Mouse (Mus musculus) CH12.LX (cell line): ENCODE data around the gene Slc9a2.

ENCODE experiments used
- CTCF ChIP-seq, 2 experiments: IDR thresholded peaks in 1 of 2; conservative IDR thresholded peaks in 1 of 2; 2 replicates each; pipeline ENCODE4 v1.5.1; 2011 to 2012; ENCODE audit warnings: low read depth in 2 of 2, low read length in 2 of 2, improper control_type of control experiment in 1 of 2, inconsistent platforms in 1 of 2, mild to moderate bottlenecking in 1 of 2, moderate library complexity in 1 of 2
- ELF1 ChIP-seq: IDR thresholded peaks from 2 replicates; pipeline ENCODE4 v1.6.1; 2014; ENCODE audit warnings: low read depth, mild to moderate bottlenecking, inconsistent platforms, low read length, improper control_type of control experiment
- GABPA ChIP-seq: IDR thresholded peaks from 2 replicates; pipeline ENCODE4 v1.6.1; 2012; ENCODE audit warnings: low read depth, low read length, improper control_type of control experiment, inconsistent platforms; ENCODE audit not compliant: insufficient replicate concordance
- HCFC1 ChIP-seq: IDR thresholded peaks from 2 replicates; pipeline ENCODE4 v1.6.1; 2012; ENCODE audit warnings: low read depth, mild to moderate bottlenecking, inconsistent platforms, low read length, improper control_type of control experiment
- IRF4 ChIP-seq: IDR thresholded peaks from 2 replicates; pipeline ENCODE4 v1.6.1; 2014; ENCODE audit warnings: low read depth, mild to moderate bottlenecking, inconsistent platforms, low read length, improper control_type of control experiment
- JUND ChIP-seq: conservative IDR thresholded peaks from 2 replicates; pipeline ENCODE4 v1.6.1; 2011; ENCODE audit warnings: low read depth, low read length, improper control_type of control experiment
- KAT2A ChIP-seq: IDR thresholded peaks from 2 replicates; pipeline ENCODE4 v1.6.1; 2012; ENCODE audit warnings: low read length, improper control_type of control experiment, inconsistent platforms; ENCODE audit not compliant: insufficient replicate concordance
- MAZ ChIP-seq: IDR thresholded peaks from 2 replicates; pipeline ENCODE4 v1.6.1; 2012; ENCODE audit warnings: low read depth, mild to moderate bottlenecking, inconsistent platforms, low read length, improper control_type of control experiment, moderate library complexity
- POLR2A ChIP-seq: IDR thresholded peaks from 2 replicates; pipeline ENCODE4 v1.6.1; 2011; ENCODE audit warnings: low read depth, mild to moderate bottlenecking, improper control_type of control experiment, low read length
- POLR2AphosphoS2 ChIP-seq: IDR thresholded peaks from 2 replicates; pipeline ENCODE4 v1.6.1; 2011; ENCODE audit warnings: low read depth, low read length, improper control_type of control experiment
- RCOR1 ChIP-seq: conservative IDR thresholded peaks from 2 replicates; pipeline ENCODE4 v1.6.1; 2012; ENCODE audit warnings: low read depth, mild to moderate bottlenecking, inconsistent platforms, low read length, improper control_type of control experiment
- UBTF ChIP-seq: IDR thresholded peaks from 2 replicates; pipeline ENCODE4 v1.6.1; 2012; ENCODE audit warnings: low read depth, mild to moderate bottlenecking, inconsistent platforms, low read length, improper control_type of control experiment, moderate library complexity
- USF2 ChIP-seq: conservative IDR thresholded peaks from 2 replicates; pipeline ENCODE4 v1.6.1; 2011; ENCODE audit warnings: low read depth, low read length, improper control_type of control experiment
- ZNF384 ChIP-seq: IDR thresholded peaks from 2 replicates; pipeline ENCODE4 v1.6.1; 2012; ENCODE audit warnings: low read depth, low read length, improper control_type of control experiment, inconsistent platforms

GRCm38 (mm10) chr1:40680067-40680867 is at the start of gene Slc9a2:
- TF ChIP-seq IRF4, result no peak
- TF ChIP-seq UBTF, result no peak
- TF ChIP-seq KAT2A, result no peak
- no peak for TF ChIP-seq GABPA
- TF ChIP-seq CTCF (conservative IDR thresholded peaks at IDR 0.05 in 1 of 2, IDR thresholded peaks at IDR 0.05 in 1 of 2; ENCODE audit: low read depth in 2 of 2, low read length in 2 of 2), result no peak
- TF ChIP-seq ZNF384, result no peak
- TF ChIP-seq RCOR1, result no peak
- no peak for TF ChIP-seq POLR2AphosphoS2
- TF ChIP-seq HCFC1, result no peak
- TF ChIP-seq ELF1, result no peak
- no peak for TF ChIP-seq POLR2A
- no peak for TF ChIP-seq JUND
- no peak for TF ChIP-seq USF2
- no peak for TF ChIP-seq MAZ
